Mouse (Mus musculus): ENCODE measurements around the gene Ptrh2. TPM values are rescaled to one million over a fixed set of nuclear protein-coding genes. Genes with fewer than 3 reads are reported as not detected.

The Ptrh2 gene
- polyA plus RNA-seq, 1 experiment from 2014 or later = 30.4 TPM

- no peak overlapping the region for H3K9ac ChIP-seq
- DNase-seq (ENCODE audit: low spot score) = no peak
- H3K36me3 ChIP-seq (replicated peaks; ENCODE audit: control insufficient read depth, insufficient read depth) = peaks cover 58% of the 10 kb centered on the region
- no peaks in the 10 kb centered on the region for H3K9me3 ChIP-seq (ENCODE audit: control insufficient read depth, low read length)
- H3K27me3 ChIP-seq (ENCODE audit: control insufficient read depth, insufficient read depth, low read length) = no peaks in the 10 kb centered on the region
- no peaks in the 10 kb centered on the region for H3K4me1 ChIP-seq (replicated peaks; ENCODE audit: control insufficient read depth, insufficient read depth, low read length)
- ATAC-seq (ENCODE audit: low FRiP score) = no peak
- no peak overlapping the region for H3K4me3 ChIP-seq (replicated peaks; ENCODE audit: low read length)
- no peak overlapping the region for H3K4me2 ChIP-seq (replicated peaks)
- H3K27ac ChIP-seq = no peak overlapping the region
These were observed 19.8 kb upstream of the Ptrh2 start for GRCm38 (mm10) chr11:86663977-86664376.

- H3K27ac ChIP-seq = no peak overlapping the region
- DNase-seq (ENCODE audit: low spot score) = no peak
- H3K4me2 ChIP-seq (replicated peaks) = no peak overlapping the region
- H3K9ac ChIP-seq = no peak overlapping the region
- H3K36me3 ChIP-seq (replicated peaks; ENCODE audit: control insufficient read depth, insufficient read depth) = peaks cover 53% of the 10 kb centered on the region
- no peak for ATAC-seq (ENCODE audit: low FRiP score)
- no peak overlapping the region for H3K4me3 ChIP-seq (replicated peaks; ENCODE audit: low read length)
- no peaks in the 10 kb centered on the region for H3K9me3 ChIP-seq (ENCODE audit: control insufficient read depth, low read length)
- H3K4me1 ChIP-seq (replicated peaks; ENCODE audit: control insufficient read depth, insufficient read depth, low read length) = no peaks in the 10 kb centered on the region
- no peaks in the 10 kb centered on the region for H3K27me3 ChIP-seq (ENCODE audit: control insufficient read depth, insufficient read depth, low read length)
- WGBS = 95% methylated on average over 3 of the region's 3 CpGs
These were observed 19.4 kb upstream of the Ptrh2 start for GRCm38 (mm10) chr11:86664406-86664805.

GRCm38 (mm10) chr11:86667553-86667952, 16.2 kb upstream of the Ptrh2 start:
- no peaks in the 10 kb centered on the region for H3K4me1 ChIP-seq (replicated peaks; ENCODE audit: control insufficient read depth, insufficient read depth, low read length)
- 98% methylated on average over 2 of the region's 2 CpGs for WGBS
- DNase-seq (ENCODE audit: low spot score) (no peak), ATAC-seq (ENCODE audit: low FRiP score) (no peak)
- no peaks in the 10 kb centered on the region for H3K27me3 ChIP-seq (ENCODE audit: control insufficient read depth, insufficient read depth, low read length)
- H3K4me3 ChIP-seq (replicated peaks; ENCODE audit: low read length) = no peak overlapping the region
- H3K27ac ChIP-seq = no peak overlapping the region
- no peak overlapping the region for H3K4me2 ChIP-seq (replicated peaks)
- H3K36me3 ChIP-seq (replicated peaks; ENCODE audit: control insufficient read depth, insufficient read depth) = peaks cover 31% of the 10 kb centered on the region
- H3K9me3 ChIP-seq (ENCODE audit: control insufficient read depth, low read length) = no peaks in the 10 kb centered on the region
- H3K9ac ChIP-seq = no peak overlapping the region

- Histone ChIP-seq H3K4me1 (replicated peaks; ENCODE audit: control insufficient read depth, insufficient read depth, low read length) (no peaks in the 10 kb centered on the region), H3K27me3 (ENCODE audit: control insufficient read depth, insufficient read depth, low read length) (no peaks in the 10 kb centered on the region), H3K9me3 (ENCODE audit: control insufficient read depth, low read length) (no peaks in the 10 kb centered on the region), H3K36me3 (replicated peaks; ENCODE audit: control insufficient read depth, insufficient read depth) (peaks cover 25% of the 10 kb centered on the region), H3K4me3 (replicated peaks; ENCODE audit: low read length) (no peak overlapping the region), H3K9ac (no peak overlapping the region), H3K4me2 (replicated peaks) (no peak overlapping the region), H3K27ac (no peak overlapping the region)
- 95% methylated on average over 3 of the region's 3 CpGs for WGBS
- DNase-seq (ENCODE audit: low spot score) (no peak), ATAC-seq (ENCODE audit: low FRiP score) (no peak)
These were observed 15.6 kb upstream of the Ptrh2 start for GRCm38 (mm10) chr11:86668169-86668568.

GRCm38 (mm10) chr11:86671041-86671675, 12.6 kb upstream of the Ptrh2 start:
- no peak overlapping the region for H3K27ac ChIP-seq
- H3K27me3 ChIP-seq (ENCODE audit: control insufficient read depth, insufficient read depth, low read length) = no peaks in the 10 kb centered on the region
- no peak for DNase-seq (ENCODE audit: low spot score)
- H3K36me3 ChIP-seq (replicated peaks; ENCODE audit: control insufficient read depth, insufficient read depth) = no peaks in the 10 kb centered on the region
- H3K4me2 ChIP-seq (replicated peaks) = no peak overlapping the region
- no peaks in the 10 kb centered on the region for H3K9me3 ChIP-seq (ENCODE audit: control insufficient read depth, low read length)
- no peak for ATAC-seq (ENCODE audit: low FRiP score)
- H3K4me1 ChIP-seq (replicated peaks; ENCODE audit: control insufficient read depth, insufficient read depth, low read length) = no peaks in the 10 kb centered on the region
- 64% methylated on average over 3 of the region's 3 CpGs for WGBS
- no peak overlapping the region for H3K4me3 ChIP-seq (replicated peaks; ENCODE audit: low read length)
- H3K9ac ChIP-seq = no peak overlapping the region

GRCm38 (mm10) chr11:86672772-86673171, 11.0 kb upstream of the Ptrh2 start:
- ATAC-seq (ENCODE audit: low FRiP score) (no peak), DNase-seq (ENCODE audit: low spot score) (no peak)
- H3K27ac ChIP-seq = no peak overlapping the region
- no peaks in the 10 kb centered on the region for H3K4me1 ChIP-seq (replicated peaks; ENCODE audit: control insufficient read depth, insufficient read depth, low read length)
- no peaks in the 10 kb centered on the region for H3K9me3 ChIP-seq (ENCODE audit: control insufficient read depth, low read length)
- H3K4me3 ChIP-seq (replicated peaks; ENCODE audit: low read length) = no peak overlapping the region
- H3K9ac ChIP-seq = no peak overlapping the region
- H3K4me2 ChIP-seq (replicated peaks) = no peak overlapping the region
- WGBS = 89% methylated on average over 3 of the region's 3 CpGs
- no peaks in the 10 kb centered on the region for H3K27me3 ChIP-seq (ENCODE audit: control insufficient read depth, insufficient read depth, low read length)
- no peaks in the 10 kb centered on the region for H3K36me3 ChIP-seq (replicated peaks; ENCODE audit: control insufficient read depth, insufficient read depth)

- Histone ChIP-seq H3K9me3 (ENCODE audit: control insufficient read depth, low read length) (no peaks in the 10 kb centered on the region), H3K27ac (no peak overlapping the region), H3K4me1 (replicated peaks; ENCODE audit: control insufficient read depth, insufficient read depth, low read length) (no peaks in the 10 kb centered on the region), H3K36me3 (replicated peaks; ENCODE audit: control insufficient read depth, insufficient read depth) (no peaks in the 10 kb centered on the region), H3K4me3 (replicated peaks; ENCODE audit: low read length) (no peak overlapping the region), H3K4me2 (replicated peaks) (no peak overlapping the region), H3K9ac (no peak overlapping the region), H3K27me3 (ENCODE audit: control insufficient read depth, insufficient read depth, low read length) (no peaks in the 10 kb centered on the region)
- ATAC-seq (ENCODE audit: low FRiP score) = no peak
- WGBS = 94% methylated on average over 4 of the region's 4 CpGs
- no peak for DNase-seq (ENCODE audit: low spot score)
These were observed 8.3 kb upstream of the Ptrh2 start for GRCm38 (mm10) chr11:86675520-86675919.

GRCm38 (mm10) chr11:86678957-86679356, 4.8 kb upstream of the Ptrh2 start:
- Histone ChIP-seq H3K27me3 (ENCODE audit: control insufficient read depth, insufficient read depth, low read length) (no peaks in the 10 kb centered on the region), H3K9me3 (ENCODE audit: control insufficient read depth, low read length) (no peaks in the 10 kb centered on the region), H3K9ac (no peak overlapping the region), H3K4me3 (replicated peaks; ENCODE audit: low read length) (no peak overlapping the region), H3K36me3 (replicated peaks; ENCODE audit: control insufficient read depth, insufficient read depth) (no peaks in the 10 kb centered on the region), H3K4me1 (replicated peaks; ENCODE audit: control insufficient read depth, insufficient read depth, low read length) (peaks cover 10% of the 10 kb centered on the region), H3K27ac (no peak overlapping the region), H3K4me2 (replicated peaks) (no peak overlapping the region)
- ATAC-seq (ENCODE audit: low FRiP score) = no peak
- 48% methylated on average over 5 of the region's 5 CpGs for WGBS
- no peak for DNase-seq (ENCODE audit: low spot score)

- H3K4me1 ChIP-seq (replicated peaks; ENCODE audit: control insufficient read depth, insufficient read depth, low read length) = peaks cover 21% of the 10 kb centered on the region
- WGBS = 96% methylated on average over 3 of the region's 3 CpGs
These were observed 3.1 kb upstream of the Ptrh2 start for GRCm38 (mm10) chr11:86680729-86681128.

GRCm38 (mm10) chr11:86681423-86681822, 2.4 kb upstream of the Ptrh2 start:
- Histone ChIP-seq H3K9ac (no peak overlapping the region), H3K4me3 (replicated peaks; ENCODE audit: low read length) (no peak overlapping the region), H3K27me3 (ENCODE audit: control insufficient read depth, insufficient read depth, low read length) (no peaks in the 10 kb centered on the region), H3K9me3 (ENCODE audit: control insufficient read depth, low read length) (no peaks in the 10 kb centered on the region), H3K4me2 (replicated peaks) (no peak overlapping the region), H3K36me3 (replicated peaks; ENCODE audit: control insufficient read depth, insufficient read depth) (no peaks in the 10 kb centered on the region), H3K4me1 (replicated peaks; ENCODE audit: control insufficient read depth, insufficient read depth, low read length) (peaks cover 21% of the 10 kb centered on the region), H3K27ac (no peak overlapping the region)
- ATAC-seq (ENCODE audit: low FRiP score) (no peak), DNase-seq (ENCODE audit: low spot score) (no peak)
- 89% methylated on average over 3 of the region's 3 CpGs for WGBS

More at GRCm38 (mm10) chr11:86680729-86681128, 3.1 kb upstream of the Ptrh2 start:
- no peak overlapping the region for H3K4me3 ChIP-seq (replicated peaks; ENCODE audit: low read length)
- no peaks in the 10 kb centered on the region for H3K9me3 ChIP-seq (ENCODE audit: control insufficient read depth, low read length)
- no peaks in the 10 kb centered on the region for H3K36me3 ChIP-seq (replicated peaks; ENCODE audit: control insufficient read depth, insufficient read depth)
- no peak overlapping the region for H3K27ac ChIP-seq
- no peaks in the 10 kb centered on the region for H3K27me3 ChIP-seq (ENCODE audit: control insufficient read depth, insufficient read depth, low read length)
- H3K9ac ChIP-seq = no peak overlapping the region
- no peak overlapping the region for H3K4me2 ChIP-seq (replicated peaks)
- DNase-seq (ENCODE audit: low spot score) = no peak
- ATAC-seq (ENCODE audit: low FRiP score) = no peak

Data from hindbrain, embryonic 14.5 days (tissue).